17 mouse cellular contexts compared by ENCODE assay signal in genomic region chr2:91955121-91955591, GRCm38 (mm10). TPM values are rescaled to one million over a fixed set of nuclear protein-coding genes. Genes with fewer than 3 reads are reported as not detected.
DNase-seq lines count a peak whose midpoint lies in the region; ATAC-seq and TF ChIP-seq lines count a peak whose summit lies in the region.
"Had no signal": no experiment of that assay in that cellular context is flagged by ENCODE, and none has a peak within 500 bp of the region (broad histone marks: within the 10 kb centered on the region; RNA-seq: fewer than 3 reads in every experiment).

No protein-coding gene starts in this region.

- no peaks in the 10 kb centered on the region for H3K9me3 ChIP-seq in kidney, embryonic 15.5 days (replicated peaks)
- H3K9me3 ChIP-seq in liver, embryonic 12.5 days (replicated peaks): no peaks in the 10 kb centered on the region
- H3K9me3 ChIP-seq: midbrain, embryonic 12.5 days; neural tube, embryonic 15.5 days had no signal

- no peaks in the 10 kb centered on the region for H3K27me3 ChIP-seq in kidney, embryonic 15.5 days
- H3K27me3 ChIP-seq in kidney, adult 2 months (replicated peaks; ENCODE audit: control insufficient read depth, insufficient read depth, low read length): no peaks in the 10 kb centered on the region
- H3K27me3 ChIP-seq in liver, embryonic 12.5 days (replicated peaks): no peaks in the 10 kb centered on the region
- H3K27me3 ChIP-seq: midbrain, embryonic 12.5 days; neural tube, embryonic 15.5 days had no signal

- 84% methylated on average over 4 of the region's 4 CpGs for WGBS in kidney, embryonic 15.5 days
- WGBS in kidney, adult 2 months: 77% methylated on average over 4 of the region's 4 CpGs
- 90% methylated on average over 4 of the region's 4 CpGs for WGBS in liver, embryonic 12.5 days (ENCODE audit: insufficient replicate concordance)

- no peak for DNase-seq in gastrocnemius, adult 2 months
- no peak for DNase-seq in gastrocnemius, postnatal 4 days (ENCODE audit: low spot score in 2 of 2)
- DNase-seq in kidney, adult 2 months: no peak
- no peak for DNase-seq in T-cell, adult 2 months (ENCODE audit: low spot score)
- no peak for DNase-seq in spleen, postnatal 4 days (ENCODE audit: low spot score in 2 of 2)
- DNase-seq: adrenal gland, postnatal 36 days; kidney, postnatal 36 days; right cerebral cortex, postnatal 25 days; thymus, adult 18-20 months had no signal

- no peak for TF ChIP-seq POLR2A in kidney, adult 2 months (IDR thresholded peaks at IDR 0.05; ENCODE audit: low read depth, low read length)

- H3K4me1 ChIP-seq in kidney, embryonic 15.5 days: peaks cover 65% of the 10 kb centered on the region
- peaks cover 20% of the 10 kb centered on the region for H3K4me1 ChIP-seq in kidney, adult 2 months (ENCODE audit: control insufficient read depth, insufficient read depth, low read length)
- peaks cover 48% of the 10 kb centered on the region for H3K4me1 ChIP-seq in brown adipose tissue, adult 24 weeks (ENCODE audit: control insufficient read depth, insufficient read depth, insufficient read length, low read length)
- H3K4me1 ChIP-seq in liver, embryonic 12.5 days: peaks cover 98% of the 10 kb centered on the region

- H3K4me3 ChIP-seq in gastrocnemius, adult 2 months: no peak overlapping the region
- H3K4me3 ChIP-seq in kidney, embryonic 15.5 days (replicated peaks): no peak overlapping the region
- no peak overlapping the region for H3K4me3 ChIP-seq in kidney, adult 2 months (ENCODE audit: insufficient read depth, low read depth, low read length)
- H3K4me3 ChIP-seq in brown adipose tissue, adult 24 weeks (ENCODE audit: insufficient read depth, low read depth, low read length): no peak overlapping the region
- H3K4me3 ChIP-seq in liver, embryonic 12.5 days: no peak overlapping the region
- H3K4me3 ChIP-seq: midbrain, embryonic 12.5 days; neural tube, embryonic 15.5 days had no signal

- intact Hi-C loops in gastrocnemius, adult 2 months (cut with DNase I): no loop called here

- 0 out of 2 replicates have a peak, but pooled peaks cover 4% of the 10 kb centered on the region for H3K36me3 ChIP-seq in kidney, embryonic 15.5 days
- no peaks in the 10 kb centered on the region for H3K36me3 ChIP-seq in kidney, adult 2 months (ENCODE audit: control insufficient read depth, insufficient read depth, low read length)
- peaks cover 16% of the 10 kb centered on the region for H3K36me3 ChIP-seq in liver, embryonic 12.5 days
- H3K36me3 ChIP-seq: midbrain, embryonic 12.5 days; neural tube, embryonic 15.5 days had no signal

- no peak overlapping the region for H3K4me2 ChIP-seq in kidney, embryonic 15.5 days
- H3K4me2 ChIP-seq in liver, embryonic 12.5 days: no peak overlapping the region
- H3K4me2 ChIP-seq: midbrain, embryonic 12.5 days; neural tube, embryonic 15.5 days had no signal

- TF ChIP-seq CTCF in gastrocnemius, adult 2 months (IDR thresholded peaks at IDR 0.05): no peak
- TF ChIP-seq CTCF in kidney, adult 2 months (conservative IDR thresholded peaks at IDR 0.05; ENCODE audit: insufficient read depth, insufficient read length, low read depth, low read length): no peak

- ATAC-seq in kidney, embryonic 15.5 days (replicated peaks; ENCODE audit: low FRiP score): no peak
- ATAC-seq in liver, embryonic 12.5 days: no peak
- ATAC-seq: CD4-positive, CD25-positive, alpha-beta regulatory T cell, adult 4 months; hindbrain, embryonic 16.5 days had no signal

- H3K27ac ChIP-seq in gastrocnemius, adult 2 months: peak overlapping the region; percentile 82
- H3K27ac ChIP-seq in kidney, embryonic 15.5 days: 0 out of 2 replicates have a peak overlapping the region, but pooled peaks have one; percentile 82
- H3K27ac ChIP-seq in kidney, adult 2 months (ENCODE audit: insufficient read depth, low read depth, low read length): no peak overlapping the region
- H3K27ac ChIP-seq in brown adipose tissue, adult 24 weeks (replicated peaks; ENCODE audit: low read depth, low read length): 0 out of 2 replicates have a peak overlapping the region, but pooled peaks have one; percentile 0
- peak overlapping the region; percentile 57 for H3K27ac ChIP-seq in liver, embryonic 12.5 days
- H3K27ac ChIP-seq: midbrain, embryonic 12.5 days; neural tube, embryonic 15.5 days had no signal

- H3K9ac ChIP-seq in kidney, embryonic 15.5 days: no peak overlapping the region
- no peak overlapping the region for H3K9ac ChIP-seq in liver, embryonic 12.5 days
- H3K9ac ChIP-seq: midbrain, embryonic 12.5 days; neural tube, embryonic 15.5 days had no signal

RNA-seq across cellular contexts. Expression of gene Gm9821, which starts 9.7 kb away (rescaled TPM):
- total RNA-seq in gastrocnemius, adult 2 months (2021): not detected
- total RNA-seq in gastrocnemius, postnatal 4 days (2021): not detected
- 0.49 and 0.53 TPM in 2 replicates for polyA plus RNA-seq in kidney, embryonic 15.5 days (2015; fragmentation: Nextera tagmentation; extraction: Ambion mirVana)
- polyA plus RNA-seq in kidney, adult 2 months (2012; rRNA removed): not detected in 2 replicates
- polyA plus RNA-seq in brown adipose tissue, adult 24 weeks (2012; ENCODE audit: insufficient read depth, insufficient read length, missing spikeins): not detected in 2 replicates
- polyA plus RNA-seq in liver, embryonic 12.5 days (2016; fragmentation: Nextera tagmentation; extraction: Ambion mirVana): 2.3 and 2.5 TPM in 2 replicates
- total RNA-seq: adrenal gland, postnatal 36 days had no signal
- polyA plus RNA-seq: embryonic facial prominence, embryonic 11.5 days had no signal

RNA-seq across cellular contexts. Expression of gene Dgkz, which starts 20.5 kb away (rescaled TPM):
- total RNA-seq in gastrocnemius, adult 2 months (2021): 10 to 100 TPM; 33.7 to 37.5 TPM
- total RNA-seq in gastrocnemius, postnatal 4 days (2021): 100 to 1,000 TPM in 1 of 2 experiments, 10 to 100 TPM in 1; 96.0 to 121 TPM
- 37.7 and 46.7 TPM in 2 replicates for polyA plus RNA-seq in kidney, embryonic 15.5 days (2015; fragmentation: Nextera tagmentation; extraction: Ambion mirVana)
- 106 and 119 TPM in 2 replicates for polyA plus RNA-seq in kidney, adult 2 months (2012; rRNA removed)
- 8.1 and 11.2 TPM in 2 replicates for polyA plus RNA-seq in brown adipose tissue, adult 24 weeks (2012; ENCODE audit: insufficient read depth, insufficient read length, missing spikeins)
- polyA plus RNA-seq in liver, embryonic 12.5 days (2016; fragmentation: Nextera tagmentation; extraction: Ambion mirVana): 46.9 and 48.8 TPM in 2 replicates

RNA-seq across cellular contexts. Expression of gene Mdk, which starts 23.1 kb away (rescaled TPM):
- under 1 TPM; 0.51 to 0.92 TPM for total RNA-seq in gastrocnemius, adult 2 months (2021)
- total RNA-seq in gastrocnemius, postnatal 4 days (2021): 100 to 1,000 TPM; 130 to 135 TPM
- polyA plus RNA-seq in kidney, embryonic 15.5 days (2015; fragmentation: Nextera tagmentation; extraction: Ambion mirVana): 1,215 and 1,266 TPM in 2 replicates
- polyA plus RNA-seq in kidney, adult 2 months (2012; rRNA removed): 76.0 and 80.1 TPM in 2 replicates
- polyA plus RNA-seq in brown adipose tissue, adult 24 weeks (2012; ENCODE audit: insufficient read depth, insufficient read length, missing spikeins): 1.8 TPM in 1 of 2 replicates, not detected in the other
- polyA plus RNA-seq in liver, embryonic 12.5 days (2016; fragmentation: Nextera tagmentation; extraction: Ambion mirVana): 137 and 140 TPM in 2 replicates

RNA-seq across cellular contexts. Expression of gene Chrm4, which starts 28.1 kb away (rescaled TPM):
- total RNA-seq in gastrocnemius, adult 2 months (2021): not detected
- under 1 TPM; 0.32 to 0.36 TPM for total RNA-seq in gastrocnemius, postnatal 4 days (2021)
- 0.42 TPM in 1 of 2 replicates, not detected in the other for polyA plus RNA-seq in kidney, embryonic 15.5 days (2015; fragmentation: Nextera tagmentation; extraction: Ambion mirVana)
- 0.11 TPM in 1 of 2 replicates, not detected in the other for polyA plus RNA-seq in kidney, adult 2 months (2012; rRNA removed)
- not detected in 2 replicates for polyA plus RNA-seq in brown adipose tissue, adult 24 weeks (2012; ENCODE audit: insufficient read depth, insufficient read length, missing spikeins)
- 0.17 TPM in 1 of 2 replicates, not detected in the other for polyA plus RNA-seq in liver, embryonic 12.5 days (2016; fragmentation: Nextera tagmentation; extraction: Ambion mirVana)

Comparison
In these comparisons a context has a peak if more than half of its experiments do, and no peak if none do; other contexts are left out.
1. RNA of gene Mdk, which starts 23.1 kb away (polyA plus RNA-seq): 1,215 to 1,266 TPM in kidney, embryonic 15.5 days, 137 to 140 TPM in liver, embryonic 12.5 days and 76.0 to 80.1 TPM in kidney, adult 2 months; 1.8 TPM in brown adipose tissue, adult 24 weeks; every median in the first group is over 10 times any median in the second.